Mouse (Mus musculus) forebrain, embryonic 11.5 days (tissue): ENCODE measurements around the gene Radil. TPM values are rescaled to one million over a fixed set of nuclear protein-coding genes. Genes with fewer than 3 reads are reported as not detected.
A peak's percentile ranks its signal among the peaks of the same experiment; 100 is the strongest.

ENCODE experiments used
- ATAC-seq: fragments of 200-750 bp; cut with Nextera tagmentation; replicated peaks from 2 replicates; pipeline ENCODE4 v1.8.0; 2017; ENCODE audit warnings: moderate TSS enrichment; ENCODE audit not compliant: low FRiP score
- DNase-seq: peaks from one replicate; pipeline ENCODE4 v3.0.0-alpha.2; 2017; ENCODE audit warnings: low spot score
- H3K27ac ChIP-seq: fragments of 300-500 bp; sonication (generic); 2 replicates; pipeline ENCODE4 v1.5.1; 2014; ENCODE audit warnings: low read depth, low read length
- H3K27me3 ChIP-seq: fragments of 300-500 bp; sonication (generic); 2 replicates; pipeline ENCODE4 v1.6.1; 2014; ENCODE audit warnings: mild to moderate bottlenecking, low read length, mixed read lengths; ENCODE audit not compliant: control insufficient read depth, insufficient read depth
- H3K36me3 ChIP-seq: fragments of 300-500 bp; sonication (generic); 2 replicates; pipeline ENCODE4 v1.6.1; 2014; ENCODE audit warnings: mild to moderate bottlenecking, low read length, moderate library complexity, mixed read lengths; ENCODE audit not compliant: control insufficient read depth, insufficient read depth
- H3K4me1 ChIP-seq: fragments of 300-500 bp; sonication (generic); replicated peaks from 2 replicates; pipeline ENCODE4 v1.6.1; 2014; ENCODE audit warnings: low read length, mixed read lengths; ENCODE audit not compliant: control insufficient read depth, insufficient read depth
- H3K4me2 ChIP-seq: fragments of 300-500 bp; sonication (generic); 2 replicates; pipeline ENCODE4 v1.6.1; 2014; ENCODE audit warnings: low read depth, mild to moderate bottlenecking, low read length, moderate library complexity, mixed read lengths; ENCODE audit not compliant: severe bottlenecking
- H3K4me3 ChIP-seq: fragments of 300-500 bp; sonication (generic); 2 replicates; pipeline ENCODE4 v1.5.1; 2014; ENCODE audit warnings: low read depth, low read length
- H3K9ac ChIP-seq: fragments of 300-500 bp; sonication (generic); 2 replicates; pipeline ENCODE4 v1.6.1; 2014; ENCODE audit warnings: low read length
- H3K9me3 ChIP-seq: fragments of 300-500 bp; sonication (generic); 2 replicates; pipeline ENCODE4 v1.6.1; 2016; ENCODE audit warnings: low read length, mixed read lengths; ENCODE audit not compliant: control insufficient read depth
- WGBS: fragments of 180-500 bp; shearing (Covaris S2); extraction: QIAGEN DNeasy Blood & Tissue Kit; methylation state at CpG from one replicate; pipeline ENCODE4 v1.1.7; 2014; 5-methylcytosine and 5-hydroxymethylcytosine counted together
- polyA plus RNA-seq: library from polyadenylated mRNA; unstranded; fragments of >200 nt; fragmentation: Nextera tagmentation; extraction: Ambion mirVana; gene quantifications from 2 replicates; pipeline ENCODE4 v1.2.1, GENCODE M21; 2014

Gene Radil
- polyA plus RNA-seq, 1 experiment from 2014 or later, result 2.1 TPM

DNA sequence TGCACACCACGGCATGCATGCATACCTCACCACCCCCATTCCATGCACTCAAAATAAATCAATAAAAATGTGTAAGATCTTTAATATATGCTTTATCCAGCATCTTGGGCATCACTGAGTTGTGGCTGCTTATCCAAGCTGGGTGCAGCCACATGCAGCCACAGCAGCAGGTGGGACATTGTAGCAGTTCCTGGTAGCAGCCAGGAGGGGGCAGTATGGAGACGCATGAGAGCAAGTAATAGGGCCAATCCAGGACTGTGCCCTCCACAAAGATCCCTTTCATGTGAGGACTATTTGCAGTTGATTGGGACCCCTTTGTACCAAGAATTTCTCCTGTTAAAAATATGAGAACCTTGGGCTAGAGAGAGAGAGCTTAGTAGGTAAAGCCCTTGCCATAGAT lies 68.4 kb downstream of the Radil start:
- H3K4me3 ChIP-seq, result no peak overlapping the region
- no peaks in the 10 kb centered on the region for H3K9me3 ChIP-seq
- WGBS, result 72% methylated on average over 2 of the region's 2 CpGs
- H3K4me1 ChIP-seq, result no peaks in the 10 kb centered on the region
- no peak for DNase-seq
- H3K4me2 ChIP-seq, result no peak overlapping the region
- no peak overlapping the region for H3K9ac ChIP-seq
- H3K27ac ChIP-seq, result no peak overlapping the region
- no peaks in the 10 kb centered on the region for H3K27me3 ChIP-seq
- no peaks in the 10 kb centered on the region for H3K36me3 ChIP-seq
- no peak for ATAC-seq

DNA sequence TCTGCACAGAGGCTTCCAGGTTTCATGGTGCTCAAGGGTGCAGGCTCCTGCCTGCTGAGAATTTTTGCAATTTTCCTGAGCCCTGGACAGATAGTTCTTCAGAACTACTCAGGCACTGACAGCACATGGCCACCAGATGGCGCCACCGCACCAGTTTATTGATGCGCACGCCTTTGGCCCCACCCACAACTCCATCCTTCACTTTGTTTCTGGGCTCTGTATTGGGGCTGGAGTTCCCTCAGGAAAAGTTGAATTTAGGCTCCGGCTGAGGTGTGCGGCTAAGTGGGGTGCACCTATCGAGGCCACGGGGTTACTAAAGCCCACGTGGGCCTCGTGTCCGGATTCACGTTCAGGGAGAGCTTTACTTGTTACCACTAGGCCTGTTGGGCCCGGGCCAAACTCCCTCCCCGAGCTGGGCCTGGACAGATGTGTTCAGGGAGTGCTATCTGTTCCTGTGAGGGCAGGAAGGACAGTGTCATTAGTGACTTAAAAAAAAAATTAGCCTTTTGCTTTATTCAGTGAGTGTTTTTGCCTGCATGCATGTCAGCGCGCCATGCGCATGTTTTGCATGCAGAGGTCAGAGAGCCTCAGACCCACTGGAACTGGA lies 72.0 kb downstream of the Radil start:
- WGBS, result 31% methylated on average over 17 of the region's 17 CpGs
- H3K27ac ChIP-seq, result no peak overlapping the region

DNA sequence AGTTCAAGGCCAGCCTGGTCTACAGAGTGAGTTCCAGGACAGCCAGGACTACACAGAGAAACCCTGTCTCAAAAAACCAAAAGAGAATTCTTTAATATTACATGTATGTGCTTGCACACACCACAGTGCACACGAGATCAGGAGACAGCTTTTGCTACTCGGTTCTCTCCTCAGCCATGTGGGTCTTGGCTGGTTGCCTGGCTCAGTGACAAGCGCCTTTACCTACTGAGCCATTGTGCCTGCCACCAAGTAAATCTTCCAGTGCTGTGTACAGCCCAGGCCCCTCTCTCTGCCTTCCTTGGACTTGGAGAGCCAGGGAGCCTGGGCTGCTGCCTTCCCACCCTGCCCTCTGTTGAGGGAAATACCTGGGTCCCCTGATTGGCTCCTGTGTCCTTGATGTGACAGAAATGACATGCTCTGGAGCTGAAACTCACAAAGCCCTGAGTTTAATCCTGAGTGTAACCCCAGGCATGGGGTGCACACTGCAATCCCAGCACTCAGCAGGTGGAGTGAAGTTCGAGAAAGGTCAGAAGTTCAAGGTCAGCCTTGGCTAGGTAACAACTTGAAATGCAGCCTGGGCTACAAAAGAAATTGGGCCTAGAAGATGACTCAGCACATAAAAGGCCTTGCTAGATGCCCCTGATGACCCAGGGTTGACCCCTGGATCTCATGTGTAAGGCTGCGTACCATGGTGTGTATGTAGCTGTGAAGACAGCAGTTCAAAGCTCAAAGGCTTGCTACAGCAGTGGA lies 72.9 kb downstream of the Radil start:
- Histone ChIP-seq H3K27ac (no peak overlapping the region), H3K9ac (no peak overlapping the region), H3K4me2 (no peak overlapping the region), H3K36me3 (no peaks in the 10 kb centered on the region), H3K4me3 (no peak overlapping the region), H3K9me3 (no peaks in the 10 kb centered on the region), H3K27me3 (no peaks in the 10 kb centered on the region), H3K4me1 (no peaks in the 10 kb centered on the region; the same call in 1 of the 2 replicates)
- peak; percentile 36; the same call in 1 of the 2 replicates for ATAC-seq
- 94% methylated on average over 5 of the region's 5 CpGs for WGBS
- no peak for DNase-seq

More for the DNA sequence above, 72.0 kb downstream of the Radil start:
- Histone ChIP-seq H3K36me3 (no peaks in the 10 kb centered on the region), H3K9me3 (no peaks in the 10 kb centered on the region), H3K9ac (no peak overlapping the region; the same call in 1 of the 2 replicates), H3K4me3 (no peak overlapping the region), H3K4me1 (no peaks in the 10 kb centered on the region), H3K4me2 (no peak overlapping the region), H3K27me3 (no peaks in the 10 kb centered on the region)
- DNase-seq (peak; percentile 91), ATAC-seq (peak; percentile 69)

DNA sequence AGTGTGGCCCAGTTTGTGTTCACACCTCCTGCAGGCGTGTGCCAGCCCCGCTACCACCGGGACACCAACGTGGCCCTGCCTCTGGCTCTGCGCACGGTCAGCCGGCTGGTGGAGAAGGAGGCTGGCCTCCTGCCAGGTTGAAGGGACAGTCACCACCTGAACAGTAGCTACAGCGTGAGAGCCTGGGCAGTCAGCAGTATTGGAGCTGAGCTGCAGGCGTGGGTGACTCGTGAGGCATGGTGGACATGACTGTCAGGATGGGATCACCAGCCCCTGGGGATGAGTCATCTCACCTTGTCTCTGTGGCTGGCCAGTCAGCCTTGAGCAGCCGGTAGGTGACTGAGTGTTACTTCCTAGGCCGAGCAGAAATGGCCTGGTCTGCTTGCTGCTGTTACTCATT lies 73.6 kb downstream of the Radil start:
- WGBS, result 93% methylated on average over 12 of the region's 12 CpGs
- H3K9ac ChIP-seq, result no peak overlapping the region

DNA sequence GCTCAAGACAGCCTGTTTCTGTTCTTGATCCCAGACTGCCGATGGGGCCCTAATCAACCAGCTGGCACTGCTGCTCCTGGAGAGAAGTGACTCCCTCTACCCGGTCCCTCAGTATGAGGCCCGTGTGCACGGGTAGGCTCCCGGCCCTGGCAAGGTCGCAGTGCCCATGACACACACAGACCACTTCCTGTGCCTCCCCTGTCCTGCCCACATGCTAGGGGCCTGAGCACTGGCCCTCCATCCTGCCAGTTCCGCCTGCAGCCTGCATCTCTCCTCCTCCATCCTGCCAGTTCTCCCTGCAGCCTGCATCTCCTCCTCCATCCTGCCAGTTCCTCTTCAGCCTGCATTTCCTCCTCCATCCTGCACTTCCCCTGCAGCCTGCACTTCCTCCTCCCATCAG lies 75.2 kb downstream of the Radil start:
- 86% methylated on average over 7 of the region's 7 CpGs for WGBS
- Histone ChIP-seq H3K9ac (no peak overlapping the region), H3K27ac (no peak overlapping the region), H3K9me3 (no peaks in the 10 kb centered on the region), H3K4me2 (no peak overlapping the region), H3K4me1 (no peaks in the 10 kb centered on the region; the same call in 1 of the 2 replicates), H3K4me3 (no peak overlapping the region), H3K27me3 (no peaks in the 10 kb centered on the region), H3K36me3 (no peaks in the 10 kb centered on the region)
- DNase-seq, result no peak
- no peak for ATAC-seq

More for the DNA sequence above, 73.6 kb downstream of the Radil start:
- H3K4me2 ChIP-seq, result no peak overlapping the region
- H3K4me3 ChIP-seq, result no peak overlapping the region
- H3K27me3 ChIP-seq, result no peaks in the 10 kb centered on the region
- no peak for ATAC-seq
- H3K9me3 ChIP-seq, result no peaks in the 10 kb centered on the region
- no peaks in the 10 kb centered on the region; the same call in 1 of the 2 replicates for H3K4me1 ChIP-seq
- H3K27ac ChIP-seq, result no peak overlapping the region
- no peak for DNase-seq
- no peaks in the 10 kb centered on the region for H3K36me3 ChIP-seq

DNA sequence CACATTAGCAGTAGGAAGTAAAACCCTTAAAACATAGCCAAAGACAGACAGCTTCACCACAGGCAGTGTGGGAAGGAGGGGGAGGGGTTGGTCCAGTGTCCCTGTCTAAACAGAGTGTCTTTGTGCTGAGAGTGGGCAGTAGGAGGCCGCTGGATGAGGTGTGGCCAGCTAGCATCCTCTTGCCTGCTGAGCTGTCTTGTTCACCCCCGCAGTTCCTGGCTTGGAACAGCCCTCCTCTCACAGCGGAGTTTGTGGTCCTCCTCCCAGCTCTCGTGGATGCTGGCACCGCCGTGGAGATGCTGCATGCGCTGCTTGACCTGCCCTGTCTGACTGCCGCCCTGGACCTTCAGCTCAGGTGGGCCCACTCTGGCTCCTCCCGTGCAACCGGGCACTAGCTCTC lies 77.2 kb downstream of the Radil start:
- H3K27ac ChIP-seq, result no peak overlapping the region
- no peak overlapping the region for H3K9ac ChIP-seq
- H3K36me3 ChIP-seq, result no peaks in the 10 kb centered on the region
- no peaks in the 10 kb centered on the region for H3K9me3 ChIP-seq
- no peaks in the 10 kb centered on the region for H3K27me3 ChIP-seq
- no peak for ATAC-seq
- WGBS, result 63% methylated on average over 10 of the region's 10 CpGs
- H3K4me2 ChIP-seq, result no peak overlapping the region
- no peak overlapping the region for H3K4me3 ChIP-seq
- no peak for DNase-seq
- H3K4me1 ChIP-seq, result no peaks in the 10 kb centered on the region; the same call in 1 of the 2 replicates

DNA sequence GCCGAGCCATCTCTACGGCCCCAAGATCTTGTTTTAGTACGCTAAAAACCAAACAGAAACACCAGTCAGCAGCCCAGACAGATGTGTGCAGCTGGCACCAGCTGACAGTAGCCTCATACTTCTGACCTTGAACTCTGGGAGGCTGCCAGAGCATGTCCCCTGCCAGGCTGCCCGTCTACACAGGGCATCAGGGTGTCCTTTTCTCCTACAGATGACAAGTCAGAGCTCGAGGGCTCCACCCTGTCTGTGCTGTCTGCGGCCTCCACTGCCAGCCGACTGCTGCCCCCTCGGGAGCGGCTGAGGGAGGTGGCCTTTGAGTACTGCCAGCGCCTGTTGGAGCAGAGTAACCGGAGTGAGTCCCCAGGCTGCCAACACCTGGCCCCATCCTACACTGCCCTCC lies 81.1 kb downstream of the Radil start:
- H3K27ac ChIP-seq, result no peak overlapping the region
- no peaks in the 10 kb centered on the region for H3K9me3 ChIP-seq
- no peak for DNase-seq
- no peak for ATAC-seq
- H3K4me3 ChIP-seq, result no peak overlapping the region
- no peaks in the 10 kb centered on the region for H3K36me3 ChIP-seq
- peaks cover 1% of the 10 kb centered on the region; the same call in 1 of the 2 replicates for H3K4me1 ChIP-seq
- 92% methylated on average over 11 of the region's 11 CpGs for WGBS
- H3K27me3 ChIP-seq, result no peaks in the 10 kb centered on the region
- no peak overlapping the region for H3K9ac ChIP-seq
- no peak overlapping the region for H3K4me2 ChIP-seq

DNA sequence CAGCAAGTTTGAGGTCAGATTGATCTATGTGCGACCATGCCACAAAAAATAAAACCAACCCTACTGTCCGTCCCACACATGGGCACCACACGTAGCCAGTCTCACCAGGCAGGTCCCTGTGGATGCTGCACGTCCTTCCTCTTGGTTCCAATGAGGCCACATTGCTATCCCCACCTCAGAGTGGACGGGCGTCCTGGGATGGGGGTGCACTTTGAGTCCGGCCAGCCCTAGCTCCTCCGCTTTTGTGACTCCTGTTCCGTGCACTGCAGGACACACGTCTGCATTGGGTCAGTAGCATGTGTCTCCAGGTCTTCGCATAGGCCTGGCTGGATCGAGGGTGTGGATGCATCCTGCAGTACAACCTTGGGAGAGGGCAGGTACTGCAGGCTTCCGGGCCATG lies 82.5 kb downstream of the Radil start:
- H3K4me3 ChIP-seq, result no peak overlapping the region
- 90% methylated on average over 13 of the region's 13 CpGs for WGBS
- H3K36me3 ChIP-seq, result no peaks in the 10 kb centered on the region
- peaks cover 4% of the 10 kb centered on the region; the same call in 1 of the 2 replicates for H3K4me1 ChIP-seq
- H3K27ac ChIP-seq, result no peak overlapping the region
- DNase-seq (no peak), ATAC-seq (no peak)
- H3K9me3 ChIP-seq, result no peaks in the 10 kb centered on the region
- no peak overlapping the region for H3K9ac ChIP-seq
- H3K27me3 ChIP-seq, result no peaks in the 10 kb centered on the region
- H3K4me2 ChIP-seq, result no peak overlapping the region
